Mouse (Mus musculus) lung, adult 18-20 months (tissue): Measurements from ENCODE around the gene Lcn6.
"Not testable (repeated sequence)": the region's sequence is repeated elsewhere in the genome, so short reads cannot be mapped to it uniquely, and the experiment has no call there.

Experiments used
- DNase-seq, 2 experiments: peaks; one replicate each; pipeline ENCODE4 v3.0.0; 2022; ENCODE audit warnings: mixed read lengths in 2 of 2

Gene Lcn6

GRCm38 (mm10) chr2:25676486-25676885 lies at the start of gene Lcn6:
Lcn6 (plus strand) TSS chr2:25676786.
- no peak for DNase-seq

DNA sequence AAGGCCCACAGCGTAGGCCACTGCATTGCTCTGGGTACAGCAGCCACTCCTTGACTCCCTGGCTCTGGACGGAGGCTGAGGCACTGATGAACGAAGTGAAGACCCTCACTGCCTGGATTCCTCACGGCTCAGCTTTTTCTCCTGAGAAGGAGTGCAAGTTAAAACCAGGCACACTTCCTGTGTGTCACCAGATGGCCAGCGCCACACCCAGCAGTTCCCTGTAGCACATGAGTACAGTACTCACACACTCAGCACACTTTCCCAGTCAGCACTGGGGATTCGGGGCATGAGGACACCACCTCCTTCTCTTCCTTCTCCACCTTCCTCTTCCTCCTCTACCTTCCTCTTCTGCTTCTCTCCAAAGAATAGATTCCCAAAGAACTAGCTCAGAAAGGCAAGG lies 48.8 kb upstream of the Lcn6 start, which contains the start of gene Fcna:
Fcna (minus strand) TSS at position 220 of the 400 bp plus-strand sequence.
- no peak for DNase-seq

GRCm38 (mm10) chr2:25628738-25629137 lies 47.8 kb upstream of the Lcn6 start:
- DNase-seq = no peak

DNA sequence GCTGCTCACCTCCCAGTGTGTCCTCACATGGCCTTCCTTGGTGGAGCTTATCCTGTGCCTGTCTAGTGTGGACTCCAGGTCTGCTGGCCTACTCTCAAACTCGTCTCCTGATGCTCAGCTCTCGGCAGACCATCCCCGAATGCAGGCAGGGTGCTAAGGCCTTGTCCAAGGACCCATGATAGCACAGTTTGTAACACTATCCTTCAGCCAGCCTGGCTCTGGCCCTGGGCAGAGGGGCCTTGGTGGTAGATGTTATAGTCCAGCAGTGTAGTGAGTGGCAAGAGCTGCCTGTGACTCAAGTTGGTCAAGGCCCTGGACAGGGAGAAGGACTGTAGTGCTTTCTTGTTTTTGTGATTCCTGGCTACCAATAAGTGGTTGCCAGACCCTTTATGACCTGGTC lies 43.0 kb upstream of the Lcn6 start:
- no peak for DNase-seq

DNA sequence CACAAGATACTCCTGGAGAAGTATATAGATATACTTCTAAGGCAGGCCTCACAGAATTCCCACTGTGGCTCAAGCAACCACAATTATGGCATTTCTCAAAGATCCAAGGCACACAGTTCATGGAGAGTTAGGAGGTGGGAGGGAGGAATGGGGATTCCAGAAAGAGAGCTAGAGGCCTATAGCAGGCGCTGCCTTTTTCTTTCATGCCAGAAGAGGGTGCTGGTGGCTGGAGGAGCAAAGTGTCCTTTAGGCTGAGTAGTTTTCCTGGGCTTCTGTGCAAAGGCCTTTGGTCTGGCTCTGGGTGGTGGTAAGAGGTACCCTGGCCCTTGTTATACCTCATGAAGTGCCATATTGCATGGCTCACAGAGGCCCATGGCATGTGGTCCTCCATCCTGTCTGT lies 42.5 kb upstream of the Lcn6 start:
- no peak for DNase-seq

DNA sequence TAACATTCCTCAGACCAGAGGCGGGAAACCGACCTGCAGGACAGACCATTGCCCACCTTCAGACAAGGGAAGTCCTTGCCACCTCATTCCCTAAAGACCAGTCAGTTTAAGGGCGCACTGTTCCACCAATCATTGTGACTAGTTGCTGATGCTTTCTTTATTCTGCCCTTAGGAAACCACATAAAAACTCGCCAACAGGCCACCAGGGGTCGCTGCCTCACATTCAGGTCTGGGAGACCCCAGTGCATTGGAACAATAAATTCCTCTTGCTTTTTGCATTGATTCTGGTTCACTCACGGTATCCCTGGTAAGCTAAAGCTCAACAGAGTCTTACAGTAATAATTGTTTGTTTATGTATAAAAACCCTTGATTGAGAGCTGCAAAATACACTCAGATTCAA lies 36.7 kb upstream of the Lcn6 start:
- DNase-seq = peak; percentile 14 to 15

GRCm38 (mm10) chr2:25652902-25653301 lies 23.7 kb upstream of the Lcn6 start, which contains the start of gene Lcn8:
Lcn8 (plus strand) TSS chr2:25653120.
- DNase-seq = peak in 1 of 2 experiments; percentile 9

- DNase-seq = no peak
Observed at GRCm38 (mm10) chr2:25654502-25654901, 22.1 kb upstream of the Lcn6 start.

DNA sequence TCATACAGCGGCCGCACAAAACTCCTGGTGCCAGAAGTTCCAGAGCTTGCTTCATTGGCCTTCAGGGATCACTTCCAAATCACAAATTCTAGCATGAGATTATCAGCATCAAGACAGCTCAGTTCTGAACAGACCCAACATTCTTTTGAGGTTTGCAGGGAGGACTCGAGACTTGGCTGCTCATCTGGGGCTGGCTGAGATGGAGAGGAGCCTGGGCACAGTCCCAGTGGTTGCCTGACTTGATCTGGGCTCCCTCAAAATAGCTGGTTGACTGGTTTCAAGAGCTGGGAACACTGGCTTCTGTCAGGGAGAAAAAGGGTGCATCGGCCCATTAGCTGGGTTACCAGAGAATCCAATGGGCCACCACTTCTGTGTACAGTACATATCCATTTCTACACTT lies 19.9 kb upstream of the Lcn6 start:
- peak; percentile 12 to 32 for DNase-seq

DNA sequence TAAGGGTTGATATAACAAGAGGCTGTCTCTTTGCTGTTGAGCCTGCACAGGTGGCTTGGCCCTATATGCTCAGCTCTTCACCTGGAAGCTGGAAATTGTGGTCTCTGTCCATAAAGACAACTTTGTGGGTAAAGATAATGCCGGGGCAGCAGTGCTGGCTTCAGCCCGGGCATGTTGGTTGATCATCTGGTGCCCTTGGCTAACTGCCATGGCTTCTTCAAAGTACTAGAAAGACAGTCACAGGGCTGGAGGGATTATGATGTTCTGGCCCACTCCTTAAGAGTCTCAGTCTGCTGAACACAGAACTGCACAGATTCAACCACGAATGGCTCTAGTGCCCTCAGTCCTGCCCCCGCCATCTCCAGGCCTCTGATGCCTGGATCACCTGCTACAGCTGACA lies 19.3 kb upstream of the Lcn6 start:
- DNase-seq = no peak

DNA sequence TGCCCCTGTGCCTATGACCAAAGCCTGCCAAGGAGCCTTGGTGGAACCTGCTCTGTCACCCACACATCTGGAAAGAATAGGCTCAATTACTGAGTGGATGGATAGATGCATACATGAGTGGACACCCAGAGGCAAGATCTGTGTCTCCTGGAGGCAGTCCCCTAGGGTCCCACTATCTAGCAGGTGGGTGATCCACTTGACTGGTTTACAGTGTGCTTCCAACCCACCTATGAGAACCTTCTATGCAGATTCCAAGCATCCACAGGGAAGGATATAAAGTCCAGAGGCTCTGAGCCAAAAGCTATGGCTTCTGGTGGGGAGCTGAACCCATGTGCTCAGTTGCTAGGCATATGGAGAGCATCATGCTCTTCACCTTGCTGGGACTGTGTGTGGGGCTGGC lies 18.9 kb upstream of the Lcn6 start, which contains the start of gene Lcn5:
Lcn5 (plus strand) TSS at position 301 of the 400 bp plus-strand sequence.
- no peak for DNase-seq

- no peak for DNase-seq
Observed at GRCm38 (mm10) chr2:25660279-25660678, 16.3 kb upstream of the Lcn6 start.

DNA sequence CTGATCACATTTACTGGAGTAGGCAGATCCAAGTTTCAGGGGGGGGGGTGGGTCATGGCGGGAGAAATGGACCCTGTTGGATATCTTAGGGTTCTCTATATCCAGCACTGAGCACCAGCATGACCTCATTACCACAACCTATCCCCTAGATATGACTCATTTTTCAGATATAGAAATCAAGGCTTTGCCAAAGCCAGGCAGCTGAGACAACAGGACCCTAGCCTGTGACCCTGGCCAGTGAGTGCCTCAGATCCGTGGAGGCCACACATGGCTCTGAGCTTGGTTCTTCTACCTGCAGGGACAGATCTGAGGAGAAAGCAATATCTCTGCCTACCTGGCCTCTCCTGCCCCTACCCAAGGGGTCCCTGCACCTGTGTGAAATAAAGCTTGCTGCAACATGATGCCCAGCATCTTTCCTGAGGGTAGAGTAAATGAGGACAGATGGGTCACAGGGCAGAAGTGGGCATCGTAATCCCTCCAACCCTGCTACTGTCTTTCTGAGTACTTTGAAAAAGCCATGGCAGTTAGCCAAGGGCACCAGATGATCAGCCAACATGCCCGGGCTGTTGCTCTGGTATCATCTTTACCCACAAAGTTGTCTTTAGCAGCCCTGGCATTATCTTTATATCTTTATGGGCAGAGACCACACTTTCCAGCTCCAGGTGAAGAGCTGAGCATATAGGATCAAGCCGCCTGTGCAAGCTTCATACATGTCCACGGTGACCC lies 15.2 kb upstream of the Lcn6 start:
- no peak for DNase-seq

- peak; percentile 18 to 27 for DNase-seq
Observed at GRCm38 (mm10) chr2:25663511-25663910, 13.1 kb upstream of the Lcn6 start.

- DNase-seq = no peak
Observed at GRCm38 (mm10) chr2:25664125-25664524, 12.5 kb upstream of the Lcn6 start.

DNA sequence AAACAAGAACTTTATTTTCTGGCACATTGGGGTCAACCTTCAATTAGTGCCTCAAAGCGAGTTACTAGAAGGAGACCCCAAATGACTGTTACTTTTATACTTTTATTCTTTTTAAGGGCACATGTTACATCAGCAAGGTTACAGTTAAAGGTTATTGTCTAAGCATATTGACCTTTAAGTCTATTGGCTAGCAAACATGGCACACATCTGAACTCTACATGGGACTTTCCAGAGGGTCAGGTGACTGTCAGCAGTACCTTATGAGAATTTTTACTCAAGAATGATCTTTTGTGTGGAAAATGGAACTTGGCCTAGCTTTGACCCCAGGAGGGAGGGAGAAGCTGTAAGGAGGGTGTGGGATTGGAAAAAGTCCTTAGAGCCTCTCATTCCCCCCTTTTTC lies 10.1 kb upstream of the Lcn6 start:
- no peak for DNase-seq

DNA sequence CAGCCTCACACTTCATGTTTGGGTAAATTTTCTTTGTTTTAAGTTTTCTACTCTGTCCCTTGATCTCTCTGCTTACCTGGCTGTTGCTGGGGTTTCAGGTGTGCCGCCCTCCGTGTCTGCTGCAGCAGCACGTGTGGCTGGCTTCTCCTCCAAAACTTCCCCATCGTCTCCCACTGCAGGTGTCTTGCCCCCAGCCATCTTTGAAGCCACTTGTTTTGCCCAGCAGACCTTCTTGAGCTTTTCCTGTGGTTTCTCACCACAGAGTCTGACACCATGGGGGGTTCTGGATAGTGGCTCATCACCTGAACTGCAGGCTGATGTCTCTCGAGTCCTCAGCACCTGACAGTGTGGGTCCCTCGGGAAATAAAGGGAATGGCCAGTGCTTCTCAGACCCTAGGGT lies 3.0 kb downstream of the Lcn6 start:
- DNase-seq = no peak

DNA sequence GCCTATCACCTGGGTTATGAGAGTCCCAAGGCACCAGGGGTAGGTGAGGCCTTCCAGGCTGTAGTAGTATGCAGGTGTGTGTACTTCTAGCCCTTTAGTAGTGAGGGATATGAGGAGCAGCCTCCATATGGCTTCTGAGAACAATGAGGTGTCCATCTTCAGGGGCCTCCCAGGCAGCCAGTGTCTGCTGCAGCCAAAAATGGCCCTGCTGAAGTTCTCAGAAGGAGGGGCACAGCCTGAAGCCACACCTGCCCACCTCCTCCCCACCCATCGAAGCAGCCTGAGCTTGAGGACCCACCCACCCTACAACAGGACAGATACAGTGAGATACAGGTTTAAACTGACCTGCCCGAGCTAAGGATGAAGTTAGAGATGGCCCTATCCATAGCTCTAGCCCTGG lies 5.8 kb downstream of the Lcn6 start, which contains the start of gene Lcn10:
Lcn10 (plus strand) TSS at position 301 of the 400 bp plus-strand sequence.
- no peak for DNase-seq

DNA sequence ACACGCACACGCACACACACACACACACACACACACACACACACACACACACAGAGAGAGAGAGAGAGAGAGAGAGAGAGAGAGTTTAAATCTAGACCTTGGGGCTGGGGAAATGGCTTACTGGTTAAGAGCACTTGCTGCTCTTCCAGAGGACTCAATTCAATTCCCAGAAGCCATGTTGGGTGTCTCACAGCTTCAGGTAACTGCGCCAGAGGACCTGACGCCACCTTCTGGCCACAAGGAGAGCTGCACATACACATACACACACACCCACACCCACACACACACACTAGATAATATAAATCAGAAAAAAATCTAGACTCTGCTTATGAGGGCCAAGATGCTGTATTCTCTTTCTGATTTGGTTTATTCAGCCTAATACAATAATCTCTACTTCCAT lies 10.4 kb downstream of the Lcn6 start:
- DNase-seq = no peak

GRCm38 (mm10) chr2:25694605-25695004 lies 18.0 kb downstream of the Lcn6 start:
- peak; percentile 41 to 57 for DNase-seq

DNA sequence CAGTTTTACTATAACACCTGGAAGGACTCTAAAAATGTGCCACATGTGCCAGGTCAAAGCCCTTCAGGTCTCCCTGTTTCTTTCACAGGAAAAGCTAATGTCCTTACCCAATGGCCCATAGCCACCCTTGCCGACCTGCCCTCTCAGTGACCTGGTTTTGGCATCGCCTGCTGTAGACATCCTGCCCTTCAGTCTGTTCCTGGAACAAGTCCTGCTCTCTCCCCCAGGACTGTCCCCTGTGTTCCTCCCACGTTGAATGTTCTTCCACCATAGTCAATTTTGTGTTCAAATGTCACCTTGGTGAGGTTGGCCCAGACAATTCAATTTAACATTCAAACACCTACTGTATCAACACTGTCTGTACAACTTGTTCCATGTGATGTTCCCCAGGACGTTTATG lies 20.4 kb downstream of the Lcn6 start:
- no peak for DNase-seq

DNA sequence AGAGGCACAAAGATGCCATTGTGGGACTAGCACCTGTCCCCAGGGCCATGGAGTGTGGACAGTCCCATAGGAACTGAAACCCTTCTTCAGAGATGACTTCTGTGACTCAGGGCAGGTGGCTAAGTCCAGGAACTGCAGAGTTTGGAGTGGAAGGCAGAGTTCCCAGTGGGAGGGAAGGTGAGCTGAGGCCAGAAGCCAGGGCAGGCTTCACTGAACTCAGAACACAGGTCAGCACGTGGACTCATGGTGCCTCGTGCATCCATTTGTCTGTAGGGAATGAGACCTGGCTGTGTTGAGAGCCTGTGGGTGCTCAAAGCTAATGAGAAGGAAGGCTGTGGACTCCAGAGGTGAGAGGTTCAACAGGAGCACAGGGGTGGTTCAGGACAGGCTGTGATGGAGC lies 22.1 kb downstream of the Lcn6 start:
- DNase-seq = no peak

DNA sequence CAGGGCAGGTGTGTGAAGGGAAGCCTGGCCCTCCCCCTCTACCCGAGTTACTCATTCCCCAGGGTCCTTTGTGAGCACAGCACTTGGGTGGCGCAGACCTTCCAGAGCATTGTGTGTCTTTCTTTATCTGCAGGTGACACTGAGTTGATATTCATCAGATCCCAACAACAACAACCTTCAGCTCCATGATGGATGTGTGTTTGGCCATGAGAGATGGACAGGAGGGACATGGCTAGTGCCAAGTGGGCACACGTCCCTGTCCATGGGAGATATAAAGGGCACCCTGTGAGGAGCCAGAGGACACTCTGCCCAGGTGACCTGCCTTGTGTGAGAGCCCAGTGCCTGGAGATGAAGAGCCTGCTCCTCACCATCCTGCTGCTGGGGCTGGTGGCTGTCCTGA lies 23.2 kb downstream of the Lcn6 start, which contains the start of gene Obp2a:
Obp2a (plus strand) TSS at position 301 of the 400 bp plus-strand sequence.
- DNase-seq = not testable (repeated sequence)

DNA sequence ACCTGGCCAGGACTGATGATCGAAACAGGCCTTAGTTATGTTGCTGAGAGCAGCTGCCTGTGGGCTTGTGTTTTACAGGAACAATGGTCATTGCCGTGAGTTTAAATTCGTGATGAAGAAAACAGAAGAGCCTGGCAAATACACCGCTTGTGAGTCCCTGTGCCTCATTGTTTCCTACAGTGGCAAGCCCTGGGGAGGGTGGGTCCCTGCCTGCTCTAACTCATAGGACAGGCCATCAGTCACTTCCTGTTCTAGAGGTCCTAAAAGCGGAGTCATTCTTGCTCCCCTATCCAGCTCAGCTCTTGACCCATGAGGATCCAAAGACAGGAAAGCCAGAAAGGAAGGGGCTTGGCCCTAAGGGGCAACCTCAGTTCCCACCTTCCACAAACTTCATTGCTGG lies 24.4 kb downstream of the Lcn6 start:
- DNase-seq = no peak

DNA sequence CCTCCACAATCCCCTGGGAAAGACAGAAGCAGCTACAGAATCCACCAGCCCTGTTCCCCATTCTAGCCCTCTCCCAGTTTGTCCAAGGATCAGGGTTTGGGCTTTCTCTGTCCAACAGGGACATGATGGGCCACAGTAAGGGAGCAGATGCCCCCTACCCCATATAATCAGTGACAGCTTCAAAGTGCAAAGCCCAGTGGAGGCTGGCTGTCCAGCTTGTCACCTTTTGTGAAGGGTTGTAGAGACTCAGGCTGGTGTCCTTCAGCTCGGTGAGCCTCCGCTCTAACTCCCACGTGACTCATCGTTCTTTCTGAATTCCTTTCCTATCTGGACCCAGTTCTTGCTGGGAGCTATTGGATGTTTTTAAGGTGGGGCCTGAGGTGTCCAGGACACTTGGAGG lies 27.1 kb downstream of the Lcn6 start:
- no peak for DNase-seq
